ENCODE assay signal across 21 mouse cellular contexts in the genomic region with DNA sequence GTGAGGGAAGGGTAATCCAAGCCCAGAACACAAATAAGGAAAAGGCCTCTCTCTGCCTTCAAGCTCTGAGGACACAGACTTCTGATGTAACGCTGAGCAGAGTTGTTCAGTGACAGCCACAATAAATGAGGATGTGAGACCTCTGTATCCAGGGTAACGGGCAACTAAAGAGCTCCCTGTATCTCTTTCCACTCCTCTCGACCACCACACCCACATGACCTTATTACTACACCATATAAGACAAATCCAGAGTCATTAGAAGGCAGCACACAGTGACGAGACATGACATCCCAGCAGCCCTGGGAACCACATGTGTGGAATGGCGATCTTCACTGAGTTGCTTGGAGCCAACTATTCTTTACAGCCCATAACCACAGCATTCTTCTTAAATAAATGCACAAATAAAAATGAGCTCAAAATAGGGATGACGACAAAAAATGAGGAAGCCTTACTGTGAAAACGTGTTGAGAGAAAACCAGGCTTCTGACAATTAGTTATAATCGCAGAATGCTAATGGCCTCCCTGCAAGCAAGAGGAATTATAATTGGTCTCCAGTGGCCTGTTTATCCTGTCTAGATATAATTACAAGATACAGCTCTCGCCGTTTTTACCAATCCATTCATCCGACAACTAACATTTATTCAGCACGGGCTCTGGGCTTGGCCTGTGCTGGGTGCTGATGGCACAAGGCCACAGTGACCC. TPM values are rescaled to one million over a fixed set of nuclear protein-coding genes. Genes with fewer than 3 reads are reported as not detected.
DNase-seq lines count a peak whose midpoint lies in the region; ATAC-seq lines count a peak whose summit lies in the region.
"Had no signal": no experiment of that assay in that cellular context is flagged by ENCODE, and none has a peak within 500 bp of the region (broad histone marks: within the 10 kb centered on the region; RNA-seq: fewer than 3 reads in every experiment).

No protein-coding gene starts in this region.

- no peaks in the 10 kb centered on the region for H3K4me1 ChIP-seq in forebrain, embryonic 11.5 days (replicated peaks; ENCODE audit: control insufficient read depth, insufficient read depth, low read length)
- peaks cover 3% of the 10 kb centered on the region for H3K4me1 ChIP-seq in forebrain, embryonic 10.5 days
- H3K4me1 ChIP-seq in forebrain, embryonic 16.5 days (replicated peaks; ENCODE audit: control insufficient read depth, insufficient read depth, low read length), result peaks cover 20% of the 10 kb centered on the region; the same call in 1 of the 2 replicates
- H3K4me1 ChIP-seq in neural tube, embryonic 13.5 days (replicated peaks), result peaks cover 48% of the 10 kb centered on the region
- no peaks in the 10 kb centered on the region; the same call in 1 of the 2 replicates for H3K4me1 ChIP-seq in kidney, embryonic 14.5 days (ENCODE audit: control insufficient read depth, insufficient read depth, low read length)

- H3K4me2 ChIP-seq in forebrain, embryonic 11.5 days (ENCODE audit: low read depth, low read length, severe bottlenecking), result no peak overlapping the region
- H3K4me2 ChIP-seq in forebrain, embryonic 16.5 days (ENCODE audit: low read length), result no peak overlapping the region
- H3K4me2 ChIP-seq in neural tube, embryonic 13.5 days, result 0 out of 2 replicates have a peak overlapping the region, but pooled peaks have one; percentile 9
- no peak overlapping the region for H3K4me2 ChIP-seq in kidney, embryonic 14.5 days (replicated peaks; ENCODE audit: low read depth, low read length)
- H3K4me2 ChIP-seq: embryonic facial prominence, embryonic 13.5 days had no signal

- no peaks in the 10 kb centered on the region for H3K9me3 ChIP-seq in forebrain, embryonic 11.5 days (ENCODE audit: control insufficient read depth, low read length)
- H3K9me3 ChIP-seq in forebrain, embryonic 10.5 days, result peaks cover 8% of the 10 kb centered on the region; the same call in 1 of the 2 replicates
- peaks cover 3% of the 10 kb centered on the region; the same call in 1 of the 2 replicates for H3K9me3 ChIP-seq in forebrain, embryonic 16.5 days (ENCODE audit: control insufficient read depth, low read length)
- no peaks in the 10 kb centered on the region; the same call in 1 of the 2 replicates for H3K9me3 ChIP-seq in neural tube, embryonic 13.5 days
- H3K9me3 ChIP-seq in kidney, embryonic 14.5 days (ENCODE audit: control insufficient read depth, low read length), result no peaks in the 10 kb centered on the region; the same call in 1 of the 2 replicates
- H3K9me3 ChIP-seq: limb, embryonic 10.5 days had no signal

- ATAC-seq in forebrain, embryonic 11.5 days (replicated peaks; ENCODE audit: low FRiP score), result peak; percentile 60
- ATAC-seq in forebrain, embryonic 16.5 days, result peak; percentile 39
- peak; percentile 89 for ATAC-seq in megakaryocyte progenitor cell, adult 5-6 weeks (replicated peaks; ENCODE audit: poor library complexity)
- ATAC-seq in neural tube, embryonic 13.5 days (ENCODE audit: low read depth), result peak; percentile 74
- ATAC-seq in kidney, embryonic 14.5 days (ENCODE audit: low FRiP score, low TSS enrichment), result no peak

- H3K27ac ChIP-seq in forebrain, embryonic 11.5 days (ENCODE audit: low read depth, low read length), result peak overlapping the region; percentile 37; the same call in 1 of the 2 replicates
- no peak overlapping the region for H3K27ac ChIP-seq in forebrain, embryonic 10.5 days
- H3K27ac ChIP-seq in forebrain, embryonic 16.5 days (ENCODE audit: low read length), result no peak overlapping the region
- peak overlapping the region; percentile 81 for H3K27ac ChIP-seq in neural tube, embryonic 13.5 days (replicated peaks)
- H3K27ac ChIP-seq in kidney, embryonic 14.5 days (ENCODE audit: low read depth, low read length), result no peak overlapping the region
- H3K27ac ChIP-seq: embryonic facial prominence, embryonic 13.5 days; limb, embryonic 10.5 days; liver, embryonic 14.5 days; stomach, postnatal 0 days had no signal

- no peaks in the 10 kb centered on the region for H3K36me3 ChIP-seq in forebrain, embryonic 11.5 days (ENCODE audit: control insufficient read depth, insufficient read depth, low read length)
- peaks cover 36% of the 10 kb centered on the region for H3K36me3 ChIP-seq in forebrain, embryonic 10.5 days (replicated peaks)
- 0 out of 2 replicates have a peak, but pooled peaks cover 2% of the 10 kb centered on the region for H3K36me3 ChIP-seq in forebrain, embryonic 16.5 days (ENCODE audit: control insufficient read depth, insufficient read depth)
- no peaks in the 10 kb centered on the region for H3K36me3 ChIP-seq in neural tube, embryonic 13.5 days
- H3K36me3 ChIP-seq in kidney, embryonic 14.5 days (ENCODE audit: control insufficient read depth, insufficient read depth, low read length), result 0 out of 2 replicates have a peak, but pooled peaks cover 2% of the 10 kb centered on the region

- no peak for DNase-seq in forebrain, embryonic 11.5 days (ENCODE audit: low spot score)
- no peak for DNase-seq in forebrain, embryonic 10.5 days (ENCODE audit: extremely low spot score, low spot score)
- DNase-seq in cerebellum, postnatal 10 days, result no peak
- no peak for DNase-seq in frontal cortex, postnatal 14 days (ENCODE audit: low spot score in 2 of 2)
- DNase-seq: adrenal gland, postnatal 25 days; cerebellum, postnatal 36 days; heart, adult 18-20 months; kidney, adult 11 months; kidney, postnatal 36 days; lung, postnatal 36 days had no signal

- no peaks in the 10 kb centered on the region for H3K27me3 ChIP-seq in forebrain, embryonic 11.5 days (ENCODE audit: control insufficient read depth, insufficient read depth, low read length)
- no peaks in the 10 kb centered on the region for H3K27me3 ChIP-seq in forebrain, embryonic 10.5 days (ENCODE audit: poor library complexity, severe bottlenecking)
- H3K27me3 ChIP-seq in forebrain, embryonic 16.5 days (replicated peaks; ENCODE audit: control insufficient read depth, insufficient read depth, low read length), result no peaks in the 10 kb centered on the region
- no peaks in the 10 kb centered on the region for H3K27me3 ChIP-seq in neural tube, embryonic 13.5 days
- no peaks in the 10 kb centered on the region for H3K27me3 ChIP-seq in kidney, embryonic 14.5 days (ENCODE audit: control insufficient read depth, insufficient read depth, low read length)
- H3K27me3 ChIP-seq: embryonic facial prominence, embryonic 13.5 days had no signal

- WGBS in forebrain, embryonic 11.5 days, result 72% methylated on average over 12 of the region's 12 CpGs
- WGBS in forebrain, embryonic 10.5 days, result 85% methylated on average over 12 of the region's 12 CpGs
- 28% methylated on average over 12 of the region's 12 CpGs for whole genome bisulfite sequencing in forebrain, embryonic 16.5 days
- 36% methylated on average over 12 of the region's 12 CpGs for WGBS in neural tube, embryonic 13.5 days
- WGBS in kidney, embryonic 14.5 days, result 65% methylated on average over 12 of the region's 12 CpGs

- no peak overlapping the region for H3K9ac ChIP-seq in forebrain, embryonic 11.5 days (ENCODE audit: low read length)
- no peak overlapping the region for H3K9ac ChIP-seq in forebrain, embryonic 16.5 days (replicated peaks; ENCODE audit: low read depth, low read length)
- H3K9ac ChIP-seq in neural tube, embryonic 13.5 days, result peak overlapping the region; percentile 46; the same call in 1 of the 2 replicates
- H3K9ac ChIP-seq in kidney, embryonic 14.5 days (ENCODE audit: low read depth, low read length), result no peak overlapping the region
- H3K9ac ChIP-seq: embryonic facial prominence, embryonic 13.5 days; liver, embryonic 14.5 days had no signal

- H3K4me3 ChIP-seq in forebrain, embryonic 11.5 days (ENCODE audit: low read depth, low read length), result no peak overlapping the region
- no peak overlapping the region for H3K4me3 ChIP-seq in forebrain, embryonic 10.5 days
- H3K4me3 ChIP-seq in forebrain, embryonic 16.5 days (replicated peaks; ENCODE audit: low read length), result no peak overlapping the region
- no peak overlapping the region for H3K4me3 ChIP-seq in neural tube, embryonic 13.5 days
- no peak overlapping the region for H3K4me3 ChIP-seq in kidney, embryonic 14.5 days (ENCODE audit: low read length)
- H3K4me3 ChIP-seq: embryonic facial prominence, embryonic 13.5 days; limb, embryonic 10.5 days had no signal

RNA-seq across cellular contexts. Expression of gene Ankrd60, which starts 27.7 kb away (rescaled TPM):
- not detected in 2 replicates for polyA plus RNA-seq in forebrain, embryonic 11.5 days (2014; fragmentation: Nextera tagmentation; extraction: Ambion mirVana)
- not detected in 2 replicates for polyA plus RNA-seq in forebrain, embryonic 10.5 days (2016; fragmentation: Nextera tagmentation; extraction: Ambion mirVana)
- not detected in 2 replicates for polyA plus RNA-seq in forebrain, embryonic 16.5 days (2015; fragmentation: Nextera tagmentation; extraction: Ambion mirVana)
- total RNA-seq in megakaryocyte progenitor cell, adult 5-6 weeks (2015), result 0.88 TPM in 1 of 2 replicates, not detected in the other
- total RNA-seq in megakaryocyte progenitor cell, adult 5-6 weeks (2017), result not detected in 2 replicates
- not detected in 2 replicates for polyA plus RNA-seq in neural tube, embryonic 13.5 days (2015; fragmentation: Nextera tagmentation; extraction: Ambion mirVana)
- polyA plus RNA-seq in kidney, embryonic 14.5 days (2014; fragmentation: Nextera tagmentation; extraction: Ambion mirVana), result not detected in 2 replicates
- total RNA-seq: adrenal gland, postnatal 25 days; heart, adult 18-20 months; layer of hippocampus, postnatal 25 days had no signal
- polyA plus RNA-seq: embryonic facial prominence, embryonic 13.5 days; heart, postnatal 0 days; limb, embryonic 10.5 days; liver, embryonic 14.5 days; spleen, adult 2 months; stomach, postnatal 0 days had no signal

RNA-seq across cellular contexts. Expression of gene Rab22a, which starts 53.7 kb away (rescaled TPM):
- 34.7 and 38.4 TPM in 2 replicates for polyA plus RNA-seq in forebrain, embryonic 11.5 days (2014; fragmentation: Nextera tagmentation; extraction: Ambion mirVana)
- 23.0 and 25.2 TPM in 2 replicates for polyA plus RNA-seq in forebrain, embryonic 10.5 days (2016; fragmentation: Nextera tagmentation; extraction: Ambion mirVana)
- polyA plus RNA-seq in forebrain, embryonic 16.5 days (2015; fragmentation: Nextera tagmentation; extraction: Ambion mirVana), result 35.0 and 37.5 TPM in 2 replicates
- total RNA-seq in megakaryocyte progenitor cell, adult 5-6 weeks (2015), result 9.9 and 10.2 TPM in 2 replicates
- 6.8 and 7.3 TPM in 2 replicates for total RNA-seq in megakaryocyte progenitor cell, adult 5-6 weeks (2017)
- 35.2 and 36.4 TPM in 2 replicates for polyA plus RNA-seq in neural tube, embryonic 13.5 days (2015; fragmentation: Nextera tagmentation; extraction: Ambion mirVana)
- polyA plus RNA-seq in kidney, embryonic 14.5 days (2014; fragmentation: Nextera tagmentation; extraction: Ambion mirVana), result 24.9 and 32.9 TPM in 2 replicates

Comparison
In these comparisons a context has a peak if more than half of its experiments do, and no peak if none do; other contexts are left out.
1. H3K27ac ChIP-seq: peak in forebrain, embryonic 11.5 days (single experiment) and neural tube, embryonic 13.5 days (single experiment); none in forebrain, embryonic 10.5 days (single experiment), forebrain, embryonic 16.5 days (single experiment) and kidney, embryonic 14.5 days (single experiment).